Mouse (Mus musculus): Measurements from ENCODE around the gene Slco1a6.
"Not testable (repeated sequence)": the region's sequence is repeated elsewhere in the genome, so short reads cannot be mapped to it uniquely, and the experiment has no call there.

The Slco1a6 gene

GRCm38 (mm10) chr6:142208421-142208820 is at the start of gene Slco1a6:
Gene Slco1a6, minus strand, starts transcription at chr6:142208521.
- DNase-seq, result no peak

DNA sequence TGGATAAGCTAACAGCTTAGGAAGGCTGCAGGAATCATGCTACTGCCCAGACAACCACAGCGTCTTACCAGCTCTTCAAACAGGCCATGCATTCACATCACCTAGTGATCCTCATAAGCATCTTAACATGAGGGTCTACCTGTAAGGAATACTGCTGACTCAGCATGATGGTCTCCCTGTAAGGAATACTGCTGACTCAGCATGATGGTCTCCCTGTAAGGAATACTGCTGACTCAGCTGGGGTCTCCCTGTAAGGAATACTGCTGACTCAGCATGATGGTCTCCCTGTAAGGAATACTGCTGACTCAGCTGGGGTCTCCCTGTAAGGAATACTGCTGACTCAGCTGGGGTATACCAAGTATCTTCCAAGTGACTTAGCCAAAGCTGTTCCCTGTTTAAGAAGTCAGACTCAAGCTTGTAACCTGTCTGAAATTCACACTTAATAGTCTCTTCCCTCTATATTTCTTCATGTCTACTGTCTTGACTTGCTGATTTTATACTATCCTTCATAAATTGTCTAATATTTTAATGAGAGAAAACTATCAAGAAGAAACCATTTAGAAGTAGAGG is 42.5 kb upstream of the Slco1a6 start:
- not testable (repeated sequence) for DNase-seq

DNA sequence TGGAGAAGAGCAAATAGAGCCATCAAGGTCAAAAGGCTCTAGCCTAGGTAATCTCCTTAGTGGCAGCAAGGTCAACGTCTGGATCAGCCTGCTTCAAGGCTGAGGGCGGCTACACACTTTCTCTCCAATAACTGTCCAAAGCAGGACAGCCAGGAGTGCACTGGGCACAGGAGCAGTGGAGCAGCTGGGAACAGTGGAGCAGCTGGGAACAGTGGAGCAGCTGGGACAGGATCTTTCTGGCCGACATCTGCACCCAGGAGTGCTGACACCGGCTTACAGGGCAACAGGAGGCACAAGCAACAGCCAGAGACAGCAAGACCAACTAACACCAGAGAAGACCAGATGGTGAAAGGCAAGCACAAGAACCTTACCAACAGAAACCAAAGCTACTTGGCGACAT is 36.7 kb upstream of the Slco1a6 start:
- no peak for DNase-seq

- no peak for DNase-seq
Measured at GRCm38 (mm10) chr6:142239468-142239867, 31.1 kb upstream of the Slco1a6 start.

GRCm38 (mm10) chr6:142220138-142220537 is 11.8 kb upstream of the Slco1a6 start:
- no peak for DNase-seq

DNA sequence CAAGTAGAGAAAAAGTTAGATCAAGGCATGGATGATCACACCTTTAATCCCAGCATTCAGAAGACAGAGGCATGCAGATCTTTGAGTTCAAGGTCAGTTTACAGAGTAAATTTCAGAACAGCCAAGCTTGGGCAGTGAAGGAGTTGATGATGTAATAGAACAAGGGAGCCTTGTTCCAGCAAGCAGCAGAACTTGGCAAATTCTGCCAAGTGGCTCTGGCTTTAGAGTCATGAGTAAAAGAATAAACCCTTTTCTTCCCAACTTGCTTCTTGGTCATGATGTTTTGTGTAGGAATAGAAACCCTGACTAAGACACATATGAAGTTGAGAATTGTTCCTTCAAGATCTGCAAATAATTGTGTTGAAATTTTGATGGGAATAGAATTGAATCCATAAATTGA is 3.5 kb upstream of the Slco1a6 start:
- no peak for DNase-seq

GRCm38 (mm10) chr6:142209749-142210148 is 1.4 kb upstream of the Slco1a6 start:
- DNase-seq, result no peak

- DNase-seq, result no peak
Measured at GRCm38 (mm10) chr6:142200524-142200923, 7.8 kb downstream of the Slco1a6 start.

- no peak for DNase-seq
Measured at GRCm38 (mm10) chr6:142194245-142194644, 14.1 kb downstream of the Slco1a6 start.

- DNase-seq, result no peak
Measured at GRCm38 (mm10) chr6:142191962-142192361, 16.4 kb downstream of the Slco1a6 start.

DNA sequence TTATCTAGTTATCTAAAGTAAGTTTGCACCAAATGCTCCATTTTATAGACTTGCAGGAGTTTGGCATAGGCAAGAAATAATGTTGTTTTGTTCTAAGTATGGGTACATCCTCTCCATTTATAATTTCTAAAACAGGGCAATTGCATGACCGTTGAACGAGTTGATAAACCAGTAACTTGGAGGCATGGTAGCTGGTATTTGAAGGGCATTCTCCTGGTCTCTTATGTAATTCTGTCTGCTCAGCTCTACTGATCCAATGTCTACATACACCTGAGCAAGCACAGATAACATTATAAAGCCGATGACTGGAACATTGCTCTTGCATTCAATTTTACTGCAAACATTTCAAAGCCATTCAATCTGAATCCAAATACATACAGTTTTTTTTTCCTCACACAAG is 20.9 kb downstream of the Slco1a6 start:
- DNase-seq, result no peak

- DNase-seq, result no peak
Measured at GRCm38 (mm10) chr6:142185868-142186415, 22.4 kb downstream of the Slco1a6 start.

DNA sequence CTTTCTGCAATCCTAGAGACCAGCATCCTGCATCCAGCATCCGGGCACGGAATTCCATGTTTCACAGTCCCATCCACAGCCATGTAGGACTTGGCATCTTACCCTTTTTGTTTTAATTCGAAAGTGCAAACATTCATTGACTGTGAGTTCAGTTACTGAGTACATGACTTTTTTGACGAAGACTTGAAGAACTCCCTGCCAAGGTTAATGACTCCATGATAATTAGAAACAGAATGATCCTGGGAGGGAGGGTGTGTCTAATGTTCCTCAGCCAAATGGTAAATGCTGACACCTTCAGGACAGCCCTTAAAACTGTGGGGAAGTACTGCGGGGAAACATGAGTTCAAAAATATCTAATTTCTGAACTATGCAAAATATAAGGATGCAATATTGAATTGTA is 44.9 kb downstream of the Slco1a6 start:
- no peak for DNase-seq

DNA sequence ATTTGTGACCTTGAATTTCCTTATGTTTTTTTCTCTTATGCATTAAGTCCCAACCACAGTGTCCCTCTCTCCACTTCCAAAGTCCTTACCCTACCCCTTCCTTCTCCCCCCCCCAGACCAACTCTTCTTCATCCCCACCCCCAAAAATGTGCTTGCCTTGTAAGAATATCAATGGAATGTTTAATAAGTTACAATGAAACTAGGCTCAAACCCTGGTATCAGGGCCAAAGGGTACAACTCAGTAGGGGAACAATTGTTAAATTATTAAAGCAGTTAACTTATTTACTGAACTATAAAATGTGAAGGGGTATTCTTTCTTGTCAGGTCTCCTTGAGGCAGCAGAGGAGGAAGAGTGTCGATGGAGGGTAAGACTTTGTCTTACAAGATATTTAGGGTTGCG is 47.1 kb downstream of the Slco1a6 start:
- DNase-seq, result no peak

DNA sequence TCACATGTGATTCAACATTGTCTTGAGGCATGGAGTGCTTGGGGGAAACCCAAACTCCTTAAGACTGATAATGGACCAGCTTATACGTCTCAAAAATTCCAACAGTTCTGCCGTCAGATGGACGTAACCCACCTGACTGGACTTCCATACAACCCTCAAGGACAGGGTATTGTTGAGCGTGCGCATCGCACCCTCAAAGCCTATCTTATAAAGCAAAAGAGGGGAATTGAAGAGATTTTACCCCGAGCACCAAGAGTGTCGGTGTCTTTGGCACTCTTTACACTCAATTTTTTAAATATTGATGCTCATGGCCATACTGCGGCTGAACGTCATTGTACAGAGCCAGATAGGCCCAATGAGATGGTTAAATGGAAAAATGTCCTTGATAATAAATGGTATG is 54.2 kb downstream of the Slco1a6 start:
- DNase-seq, result not testable (repeated sequence)

- no peak for DNase-seq
Measured at GRCm38 (mm10) chr6:142148371-142148770, 60.0 kb downstream of the Slco1a6 start.

- DNase-seq, result no peak
Measured at GRCm38 (mm10) chr6:142111667-142112305, 96.5 kb downstream of the Slco1a6 start.

DNA sequence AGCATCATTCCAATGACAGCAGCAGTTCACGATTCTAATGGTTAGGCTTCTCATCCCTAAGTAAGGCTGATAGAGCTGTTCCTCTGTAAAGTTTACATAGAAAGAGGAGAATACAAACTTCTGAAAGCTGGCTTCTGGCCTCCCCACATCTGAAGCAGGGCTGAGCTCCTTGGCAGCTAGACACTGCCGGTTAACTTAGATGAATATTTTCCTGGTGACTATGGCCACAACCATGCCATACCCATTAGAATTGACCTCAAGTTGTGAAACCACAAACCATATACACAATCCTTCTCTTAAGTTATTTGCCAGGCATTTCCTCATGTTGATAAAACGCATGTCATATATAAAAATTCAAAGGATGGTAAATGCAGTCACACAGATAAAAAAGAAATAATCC is 117.2 kb downstream of the Slco1a6 start:
- DNase-seq, result no peak

DNA sequence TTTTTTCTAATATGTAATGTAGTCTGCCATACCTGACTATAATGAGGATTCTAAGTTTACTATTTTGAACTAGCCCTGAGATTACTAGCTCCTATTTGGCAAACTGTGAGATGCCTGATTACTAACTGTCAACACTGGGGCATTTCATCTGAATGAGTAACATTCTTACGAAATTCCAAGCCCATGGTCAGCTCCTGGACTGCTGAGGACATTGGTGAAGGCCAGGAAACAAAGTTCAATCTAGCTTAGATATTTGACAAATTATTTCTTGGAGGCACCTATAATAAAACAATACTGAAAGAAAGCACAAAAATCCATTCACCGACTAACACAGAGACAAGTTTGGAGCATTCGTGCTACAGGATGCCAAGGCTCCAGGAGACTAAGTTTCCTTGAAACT is 150.0 kb downstream of the Slco1a6 start:
- not testable (repeated sequence) for DNase-seq

GRCm38 (mm10) chr6:142047689-142048088 is 160.6 kb downstream of the Slco1a6 start:
- no peak for DNase-seq

GRCm38 (mm10) chr6:142045746-142046145 is 162.6 kb downstream of the Slco1a6 start:
- no peak for DNase-seq

DNA sequence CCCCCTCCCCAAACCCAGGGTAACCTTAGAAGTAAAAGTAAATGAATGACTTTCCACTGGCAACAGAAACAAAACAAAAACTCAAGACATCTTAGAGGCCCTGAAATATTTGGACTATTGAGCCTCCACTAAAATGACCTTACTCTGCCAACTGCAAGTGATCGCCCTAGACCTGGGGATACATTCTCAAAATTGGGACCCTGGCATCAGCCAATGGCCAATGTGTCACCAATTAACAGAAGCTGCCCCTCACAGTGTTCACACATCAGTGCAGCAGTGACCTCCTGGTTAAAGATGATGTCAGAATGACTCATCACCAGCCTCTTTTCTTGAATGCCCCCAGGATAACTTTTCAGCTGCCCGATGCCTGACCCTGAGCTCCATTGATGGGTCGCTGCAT is 166.4 kb downstream of the Slco1a6 start:
- no peak for DNase-seq

DNA sequence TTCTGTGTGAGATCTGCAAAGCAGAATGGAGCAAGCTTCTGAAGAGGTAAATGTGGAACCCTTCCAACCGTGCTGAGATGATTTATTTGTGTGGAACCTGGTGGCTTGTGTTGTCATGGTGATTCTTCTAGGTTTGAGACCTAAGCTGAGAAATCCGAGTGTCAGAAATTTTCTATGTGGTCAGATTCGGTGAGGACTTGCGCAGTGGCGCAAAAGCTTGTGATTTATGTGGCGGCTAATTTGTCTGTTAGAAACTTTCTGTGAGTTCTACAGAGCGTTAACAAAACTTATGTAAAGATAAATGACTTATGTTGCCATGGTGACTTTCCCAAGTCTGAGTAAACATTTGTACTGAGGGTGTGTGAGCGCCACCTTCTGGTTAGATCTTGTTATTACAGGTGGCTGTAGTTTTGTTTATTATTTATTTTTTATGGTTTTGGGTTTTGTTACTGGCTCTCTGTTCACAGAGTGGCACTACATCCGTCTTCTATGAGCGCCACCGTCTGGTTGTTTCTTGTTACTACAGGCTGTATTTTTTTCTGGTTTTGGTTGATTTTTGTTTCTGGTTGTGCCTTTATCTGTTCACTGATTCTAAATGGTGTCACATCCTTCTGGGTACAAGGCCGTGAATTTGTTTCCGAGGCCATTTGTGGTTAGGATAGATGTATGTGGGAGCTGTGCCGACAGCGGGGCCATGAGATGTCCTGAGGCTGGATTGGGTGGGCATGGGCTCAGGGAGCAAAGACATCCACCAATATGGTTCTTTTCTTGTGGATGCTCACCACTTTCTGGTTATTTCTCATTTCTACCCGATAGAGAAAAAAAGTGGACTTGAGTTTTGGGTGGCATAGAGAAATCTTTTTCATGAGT is 167.8 kb downstream of the Slco1a6 start:
- DNase-seq, result no peak

GRCm38 (mm10) chr6:142035771-142036170 is 172.6 kb downstream of the Slco1a6 start:
- DNase-seq, result no peak

Measured in thymus, postnatal 36 days (tissue).